Mouse (Mus musculus) MEL (cell line): ENCODE measurements around the gene Olfr71.

Experiments
- CHD2 ChIP-seq: IDR thresholded peaks from 2 replicates; pipeline ENCODE4 v1.6.1; 2011; ENCODE audit warnings: low read length, improper control_type of control experiment
- CTCF ChIP-seq, 3 experiments: IDR thresholded peaks in 2 of 3; conservative IDR thresholded peaks in 1 of 3; 2 replicates each; pipeline ENCODE4 v1.5.1; 2011 to 2012; ENCODE audit warnings: low read length in 3 of 3, low read depth in 2 of 3, mild to moderate bottlenecking in 2 of 3, improper control_type of control experiment in 1 of 3, inconsistent platforms in 1 of 3, mixed read lengths in 1 of 3, moderate library complexity in 1 of 3; ENCODE audit not compliant: control insufficient read depth in 1 of 3, insufficient read depth in 1 of 3, poor library complexity in 1 of 3, severe bottlenecking in 1 of 3
- GATA1 ChIP-seq: IDR thresholded peaks from 2 replicates; pipeline ENCODE4 v1.6.1; 2011; ENCODE audit warnings: low read depth, low read length, improper control_type of control experiment
- HCFC1 ChIP-seq: IDR thresholded peaks from 2 replicates; pipeline ENCODE4 v1.6.1; 2012; ENCODE audit warnings: low read depth, mild to moderate bottlenecking, inconsistent platforms, low read length, improper control_type of control experiment, moderate library complexity
- USF1 ChIP-seq: IDR thresholded peaks from 2 replicates; pipeline ENCODE4 v1.6.1; 2014; ENCODE audit warnings: low read depth, mild to moderate bottlenecking, inconsistent platforms, low read length, improper control_type of control experiment, moderate library complexity
- USF2 ChIP-seq, 2 experiments: IDR thresholded peaks; 2 replicates each; pipeline ENCODE4 v1.6.1; 2011 to 2012; ENCODE audit warnings: improper control_type of control experiment in 2 of 2, low read length in 2 of 2, borderline replicate concordance in 1 of 2, inconsistent platforms in 1 of 2, low read depth in 1 of 2, mild to moderate bottlenecking in 1 of 2; ENCODE audit not compliant: insufficient read depth in 1 of 2

DNA sequence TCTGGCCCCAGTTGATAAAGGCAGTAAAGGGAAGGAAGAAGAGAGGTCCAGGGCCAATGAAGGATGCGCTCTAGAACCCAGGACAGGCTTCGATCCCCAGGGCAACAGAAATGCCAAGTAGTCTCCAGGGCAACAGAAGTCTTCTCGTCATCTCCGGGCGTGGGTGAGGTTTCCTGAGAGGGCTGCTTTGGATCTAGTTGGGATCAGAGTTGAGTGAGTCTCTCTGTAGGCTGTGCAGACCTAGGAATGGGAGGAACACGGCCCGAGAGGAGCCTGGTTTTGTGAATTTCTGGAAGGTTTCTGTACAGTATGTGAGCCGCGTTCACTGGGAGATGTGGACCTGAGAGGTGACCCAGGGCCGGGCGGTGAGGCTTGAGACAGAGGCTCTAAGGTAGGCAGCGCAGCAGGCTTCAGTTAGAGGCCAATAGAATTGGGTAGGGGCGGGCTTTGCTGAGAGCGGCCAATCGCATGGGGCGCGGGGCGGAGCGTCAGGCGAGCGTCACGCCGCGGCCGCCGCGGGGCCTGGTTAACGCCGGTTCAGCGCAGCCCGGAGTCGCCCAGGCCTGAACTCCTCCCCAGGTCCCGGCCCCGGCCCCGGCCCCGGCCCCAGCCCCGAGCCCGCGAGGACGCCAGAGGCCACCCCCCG is 41.1 kb downstream of the Olfr71 start, which contains the start of the genes Tmem8b and Fam221b:
- TF ChIP-seq CTCF (IDR thresholded peaks at IDR 0.05 in 2 of 3, conservative IDR thresholded peaks at IDR 0.05 in 1 of 3; ENCODE audit: control insufficient read depth in 1 of 3, insufficient read depth in 1 of 3, low read depth in 2 of 3, low read length in 3 of 3, poor library complexity in 1 of 3, severe bottlenecking in 1 of 3), result no peak
- TF ChIP-seq HCFC1, result peak; percentile 38; the same call in 1 of the 2 replicates
- no peak for TF ChIP-seq USF2 (IDR thresholded peaks at IDR 0.05; ENCODE audit: borderline replicate concordance in 1 of 2, insufficient read depth in 1 of 2, low read depth in 1 of 2, low read length in 2 of 2)
- no peak for TF ChIP-seq CHD2
- no peak for TF ChIP-seq USF1
- no peak for TF ChIP-seq GATA1
